Mouse (Mus musculus) olfactory bulb, adult 2 months (tissue): ENCODE measurements around the gene Omt2a. TPM values are rescaled to one million over a fixed set of nuclear protein-coding genes. Genes with fewer than 3 reads are reported as not detected.
"Not testable (repeated sequence)": the region's sequence is repeated elsewhere in the genome, so short reads cannot be mapped to it uniquely, and the experiment has no call there.

ENCODE experiments used
- H3K27ac ChIP-seq: fragments of 200-500 bp; 2 replicates; pipeline ENCODE4 v1.5.1; 2012; ENCODE audit warnings: low read depth, low read length; ENCODE audit not compliant: insufficient read depth
- H3K4me1 ChIP-seq: fragments of 200-500 bp; 2 replicates; pipeline ENCODE4 v1.6.1; 2012; ENCODE audit warnings: low read length; ENCODE audit not compliant: control insufficient read depth, insufficient read depth
- H3K4me3 ChIP-seq: fragments of 200-500 bp; 2 replicates; pipeline ENCODE4 v1.5.1; 2012; ENCODE audit warnings: mild to moderate bottlenecking, low read depth, low read length, moderate library complexity; ENCODE audit not compliant: insufficient read depth
- CTCF ChIP-seq: fragments of 200-500 bp; IDR thresholded peaks from 2 replicates; pipeline ENCODE4 v1.5.1; 2012; ENCODE audit warnings: low read depth, mild to moderate bottlenecking, low read length, moderate library complexity; ENCODE audit not compliant: insufficient read depth
- POLR2A ChIP-seq: fragments of 200-500 bp; IDR thresholded peaks from 2 replicates; pipeline ENCODE4 v1.6.1; 2012; ENCODE audit warnings: mild to moderate bottlenecking, low read depth, low read length, moderate library complexity; ENCODE audit not compliant: insufficient read depth
- WGBS: fragments of 180-500 bp; shearing (Covaris S2); methylation state at CpG from one replicate; pipeline ENCODE4 v1.1.7; 2018; 5-methylcytosine and 5-hydroxymethylcytosine counted together
- polyA plus RNA-seq: library from polyadenylated mRNA; stranded (reverse); fragments of >200 nt; gene quantifications from 2 replicates; pipeline ENCODE4 v1.2.4, GENCODE M21; 2012; ENCODE audit warnings: low replicate concordance; ENCODE audit not compliant: missing spikeins, insufficient read depth, insufficient read length

Gene Omt2a
- polyA plus RNA-seq, 1 experiment, result not detected

DNA sequence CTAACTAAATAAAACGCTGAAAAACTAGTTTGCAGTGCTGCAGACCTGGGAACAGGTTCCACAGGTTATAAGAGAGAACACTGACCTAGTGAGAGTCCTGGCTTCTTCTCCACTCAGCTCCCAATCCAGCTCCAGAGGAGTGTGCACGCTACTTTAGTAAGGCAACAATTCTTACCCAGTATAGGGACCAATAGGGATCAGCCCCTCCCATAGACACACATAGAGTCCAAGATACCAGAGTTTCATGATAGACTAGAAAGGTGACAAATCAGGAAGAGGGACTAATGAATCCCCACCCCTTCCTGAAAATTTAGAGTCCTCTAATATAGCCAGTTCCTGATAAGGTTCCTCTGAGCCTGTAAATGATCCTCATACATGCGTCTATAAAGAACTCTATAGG, 32.4 kb upstream of the Omt2a start:
- no peaks in the 10 kb centered on the region for H3K4me1 ChIP-seq
- no peak overlapping the region for H3K4me3 ChIP-seq
- no peak for TF ChIP-seq POLR2A
- no peak for TF ChIP-seq CTCF
- 65% methylated on average over 3 of the region's 3 CpGs for WGBS
- H3K27ac ChIP-seq, result no peak overlapping the region

DNA sequence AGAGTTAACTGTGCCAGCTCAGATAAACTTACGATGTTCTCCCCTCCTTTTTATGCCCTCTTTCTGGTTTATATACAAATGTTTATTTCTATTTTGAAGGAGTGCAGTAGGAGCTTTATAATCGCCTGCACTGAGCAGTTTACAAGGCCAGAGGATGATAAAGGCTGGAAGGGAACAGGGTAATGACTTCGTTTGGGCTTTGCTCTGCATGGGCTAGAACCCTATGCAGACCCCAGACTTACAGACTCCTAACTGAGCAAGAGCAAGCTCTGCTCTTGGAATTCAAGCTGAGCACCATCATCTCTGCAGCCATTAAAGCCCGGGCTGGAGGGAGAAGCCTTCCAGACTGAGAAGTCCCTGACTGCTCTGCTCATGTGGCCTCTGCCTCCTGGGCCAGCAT, 30.6 kb upstream of the Omt2a start:
- H3K27ac ChIP-seq, H3K4me1 ChIP-seq, H3K4me3 ChIP-seq: not testable (repeated sequence)
- whole genome bisulfite sequencing, result 60% methylated on average over 4 of the region's 4 CpGs

DNA sequence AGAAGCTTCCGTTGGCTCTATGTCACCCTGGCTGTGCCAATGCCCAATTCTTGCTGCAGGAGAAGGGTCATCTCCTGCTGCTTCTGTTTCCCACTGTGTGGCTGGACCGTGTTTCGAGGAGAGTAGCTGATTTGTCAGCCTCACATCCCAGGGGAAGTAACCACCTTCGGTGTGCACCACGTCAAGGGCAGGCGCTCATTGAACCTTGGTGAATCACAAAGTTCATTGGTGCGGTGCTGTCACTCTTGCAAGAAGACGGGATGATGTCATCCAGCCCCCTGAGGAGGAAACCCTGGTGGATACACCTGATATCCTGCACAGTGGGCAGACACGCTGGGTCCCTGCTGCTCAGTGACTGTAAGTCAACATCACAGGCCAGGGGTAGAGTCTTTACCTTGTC, 28.5 kb upstream of the Omt2a start:
- not testable (repeated sequence) for H3K4me1 ChIP-seq, H3K27ac ChIP-seq, H3K4me3 ChIP-seq
- WGBS, result 90% methylated on average over 9 of the region's 9 CpGs

DNA sequence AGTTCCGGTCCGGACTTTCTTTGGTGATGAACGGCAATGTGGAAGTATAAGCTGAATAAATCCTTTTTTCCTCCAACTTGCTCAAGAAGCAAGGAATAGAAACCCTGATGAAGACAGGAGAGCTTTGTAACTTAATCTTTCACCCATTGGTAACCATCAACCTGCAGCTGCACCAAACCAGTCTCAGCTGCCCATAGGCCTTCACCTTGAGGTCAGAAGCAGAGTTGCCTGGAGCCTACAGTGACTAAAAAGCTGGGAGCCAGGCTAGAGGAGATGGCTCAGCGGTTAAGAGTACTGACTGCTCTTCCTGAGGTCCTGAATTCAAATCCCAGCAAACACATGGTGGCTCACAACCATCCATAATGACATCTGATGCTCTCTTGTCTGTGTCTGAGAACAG, 27.9 kb upstream of the Omt2a start:
- H3K4me3 ChIP-seq, H3K27ac ChIP-seq, H3K4me1 ChIP-seq: not testable (repeated sequence)
- 95% methylated on average over 4 of the region's 4 CpGs for WGBS

DNA sequence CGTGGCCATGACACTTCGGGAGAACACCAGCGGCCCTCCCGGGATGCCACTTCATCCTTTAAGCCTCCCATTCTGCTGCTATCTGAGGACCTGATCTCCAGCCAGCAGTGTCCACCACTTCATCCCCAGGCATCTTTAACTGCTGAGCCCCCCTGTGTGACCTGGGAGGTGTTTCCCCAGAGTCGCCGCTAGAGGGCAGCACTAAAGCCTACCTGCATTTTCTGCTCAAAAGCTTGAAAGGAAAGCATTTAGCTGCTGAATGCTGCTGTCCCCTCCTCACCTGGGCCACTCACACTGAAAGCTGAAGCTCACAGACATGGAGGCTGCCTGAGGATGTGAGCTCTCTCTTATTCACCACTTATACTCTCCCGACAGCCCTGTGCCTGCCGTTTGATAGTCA, 25.7 kb upstream of the Omt2a start:
- H3K27ac ChIP-seq, H3K4me3 ChIP-seq, H3K4me1 ChIP-seq: not testable (repeated sequence)
- peak; percentile 60; the same call in 1 of the 2 replicates for TF ChIP-seq CTCF
- WGBS, result 10% methylated on average over 8 of the region's 8 CpGs

DNA sequence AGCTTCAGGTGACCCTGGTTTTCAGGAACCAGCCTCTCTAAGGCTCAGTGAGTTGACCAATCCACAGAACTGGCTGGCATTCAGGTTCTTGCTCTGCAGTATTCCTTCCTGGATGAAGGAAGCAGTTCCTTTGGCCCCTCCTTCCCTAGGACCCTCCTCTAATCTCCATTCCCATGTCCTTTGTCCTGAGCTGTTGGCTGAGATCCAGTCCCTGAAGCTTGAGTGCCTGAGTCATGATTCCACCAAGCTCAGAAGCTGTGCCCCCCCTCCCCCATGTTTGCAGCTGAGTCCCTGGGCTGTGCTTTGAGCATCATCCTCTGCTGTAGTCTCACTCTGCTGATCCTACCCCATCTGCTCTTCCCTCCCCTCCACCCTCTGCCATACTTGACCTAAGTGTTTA, 22.5 kb upstream of the Omt2a start:
- not testable (repeated sequence) for H3K4me1 ChIP-seq, H3K27ac ChIP-seq, H3K4me3 ChIP-seq

DNA sequence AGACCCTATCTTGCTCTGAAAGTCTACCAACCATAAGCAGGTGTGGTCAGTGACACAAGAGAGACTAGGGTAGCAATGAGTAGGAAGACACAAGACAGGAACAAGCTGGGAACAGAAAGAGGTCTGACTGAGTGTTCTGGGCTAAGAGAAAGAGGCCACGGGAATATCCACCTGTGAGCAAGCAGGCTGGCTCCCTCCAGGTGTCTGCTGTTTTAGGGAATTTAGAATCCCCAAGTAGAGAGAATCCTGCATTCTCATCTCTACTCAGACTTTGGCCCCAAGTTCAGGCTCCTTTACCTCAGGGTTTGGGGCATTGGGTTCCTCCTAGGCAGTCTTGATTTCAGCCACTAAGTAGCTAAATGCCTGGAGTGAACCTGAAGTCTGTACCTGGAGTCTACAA, 12.7 kb upstream of the Omt2a start, which contains the start of gene Omt2b:
Omt2b (plus strand) TSS at position 301 of the 400 bp plus-strand sequence.
- H3K4me3 ChIP-seq, H3K27ac ChIP-seq, H3K4me1 ChIP-seq: not testable (repeated sequence)
- 92% methylated on average over 1 of the region's 1 CpGs for WGBS

DNA sequence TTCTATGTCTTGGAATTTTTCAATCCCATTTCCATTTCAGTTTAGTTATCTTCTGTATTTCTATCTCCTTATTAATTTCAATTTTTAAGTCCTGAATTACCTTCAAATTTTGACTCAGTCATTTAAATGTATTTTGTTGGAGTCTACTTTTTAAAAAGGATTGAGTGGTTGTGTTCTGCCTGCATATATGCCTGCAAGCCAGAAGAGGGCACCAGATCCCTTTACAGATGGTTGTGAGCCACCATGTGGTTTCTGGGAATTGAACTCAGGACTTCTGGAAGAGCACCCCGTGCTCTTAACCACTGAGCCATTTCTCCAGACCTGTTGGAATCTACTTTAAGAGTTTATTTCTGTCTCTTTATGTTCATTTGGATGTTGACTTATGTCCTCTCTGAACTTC, 4.9 kb upstream of the Omt2a start:
- Histone ChIP-seq H3K4me1 (no peaks in the 10 kb centered on the region), H3K27ac (no peak overlapping the region), H3K4me3 (no peak overlapping the region)
- TF ChIP-seq POLR2A (no peak), CTCF (no peak)
- 29% methylated on average over 1 of the region's 1 CpGs for WGBS

DNA sequence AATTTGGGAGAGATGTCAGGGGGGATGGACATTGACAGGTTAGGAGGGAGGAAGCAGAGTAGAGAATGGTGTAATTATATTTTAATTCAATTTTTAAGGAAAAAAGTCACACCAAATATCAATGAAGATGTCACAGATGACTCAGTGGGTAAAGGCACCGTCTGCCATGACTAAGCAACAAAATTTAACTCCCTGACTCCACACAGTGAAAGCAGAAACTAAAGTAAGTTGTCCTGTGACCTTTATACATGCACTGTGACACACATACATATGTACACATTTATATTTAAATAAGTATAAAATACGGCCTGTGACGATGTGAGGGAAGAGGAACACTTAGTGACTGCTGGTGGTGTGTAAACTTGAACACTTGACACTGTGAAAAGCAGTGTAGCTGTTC, 6.5 kb downstream of the Omt2a start:
- not testable (repeated sequence) for H3K4me1 ChIP-seq, H3K4me3 ChIP-seq, H3K27ac ChIP-seq
- 87% methylated on average over 3 of the region's 3 CpGs for WGBS

DNA sequence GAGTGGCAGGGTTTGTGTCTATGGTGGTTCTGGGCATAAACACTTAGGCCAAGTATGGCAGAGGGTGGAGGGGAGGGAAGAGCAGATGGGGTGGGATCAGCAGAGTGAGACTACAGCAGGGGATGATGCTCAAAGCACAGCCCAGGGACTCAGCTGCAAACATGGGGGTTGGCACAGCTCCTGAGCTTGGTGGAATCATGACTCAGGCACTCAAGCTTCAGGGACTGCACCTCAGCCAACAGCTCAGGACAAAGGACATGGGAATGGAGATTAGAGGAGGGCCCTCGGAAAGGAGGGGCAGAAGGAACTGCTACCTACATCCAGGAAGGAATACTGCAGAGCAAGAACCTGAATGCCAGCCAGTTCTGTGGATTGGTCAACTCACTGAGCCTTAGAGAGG, 15.5 kb downstream of the Omt2a start:
- H3K27ac ChIP-seq, H3K4me3 ChIP-seq, H3K4me1 ChIP-seq: not testable (repeated sequence)
- whole genome bisulfite sequencing, result 78% methylated on average over 1 of the region's 1 CpGs

DNA sequence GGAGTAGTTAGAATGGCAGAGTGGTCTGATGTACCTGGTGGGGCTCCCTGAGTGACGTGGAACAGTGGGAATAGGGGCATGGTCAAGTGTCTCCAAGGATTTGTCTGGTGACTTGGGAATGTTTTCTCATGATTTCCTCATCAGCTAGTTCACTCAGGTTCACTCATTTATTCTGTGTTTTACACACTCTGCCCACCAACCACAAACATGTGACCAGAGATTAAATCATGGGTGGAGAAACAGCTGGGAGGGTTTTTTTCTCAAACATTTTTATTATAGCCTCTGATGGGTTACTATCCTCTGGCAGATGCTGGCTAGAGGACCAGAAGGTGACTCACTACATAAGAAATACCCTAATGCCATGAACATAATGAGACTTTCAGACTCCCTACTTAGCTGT, 16.4 kb downstream of the Omt2a start:
- Histone ChIP-seq H3K4me3 (no peak overlapping the region), H3K27ac (no peak overlapping the region), H3K4me1 (no peaks in the 10 kb centered on the region)
- TF ChIP-seq CTCF (no peak), POLR2A (no peak)
- 88% methylated on average over 1 of the region's 1 CpGs for WGBS
